In genomic region chr2:38781945-38782720, GRCm38 (mm10) we compare ENCODE assay signal across 8 mouse cellular contexts.
DNase-seq lines count a peak whose midpoint lies in the region; ATAC-seq and TF ChIP-seq lines count a peak whose summit lies in the region.

No protein-coding gene starts in this region.

- H3K9me3 ChIP-seq in stomach, embryonic 16.5 days (replicated peaks; ENCODE audit: control insufficient read depth, low read length) = no peaks in the 10 kb centered on the region
- no peaks in the 10 kb centered on the region for H3K9me3 ChIP-seq in stomach, postnatal 0 days (ENCODE audit: control insufficient read depth, low read length)
- H3K9me3 ChIP-seq in liver, embryonic 12.5 days (replicated peaks) = no peaks in the 10 kb centered on the region

- H3K4me3 ChIP-seq in stomach, embryonic 16.5 days (replicated peaks; ENCODE audit: low read length) = no peak overlapping the region
- H3K4me3 ChIP-seq in stomach, postnatal 0 days (ENCODE audit: low read depth, low read length) = no peak overlapping the region
- H3K4me3 ChIP-seq in liver, embryonic 12.5 days = no peak overlapping the region

- no peak overlapping the region for H3K9ac ChIP-seq in stomach, embryonic 16.5 days (ENCODE audit: low read length)
- no peak overlapping the region for H3K9ac ChIP-seq in stomach, postnatal 0 days (ENCODE audit: low read length)
- H3K9ac ChIP-seq in liver, embryonic 12.5 days = no peak overlapping the region

- peak; percentile 4 to 13 for DNase-seq in cerebellum, postnatal 14 days
- DNase-seq in cerebellum, postnatal 25 days = no peak
- DNase-seq in stomach, postnatal 0 days (ENCODE audit: low spot score) = no peak
- DNase-seq in right cerebral cortex, postnatal 14 days = no peak
- DNase-seq in cerebellum, adult 9-10 months = no peak

- no peaks in the 10 kb centered on the region for H3K27me3 ChIP-seq in stomach, embryonic 16.5 days (ENCODE audit: control insufficient read depth, insufficient read depth, low read length)
- no peaks in the 10 kb centered on the region for H3K27me3 ChIP-seq in stomach, postnatal 0 days (ENCODE audit: control insufficient read depth, insufficient read depth, low read length)
- H3K27me3 ChIP-seq in liver, embryonic 12.5 days (replicated peaks) = no peaks in the 10 kb centered on the region

- H3K4me2 ChIP-seq in stomach, embryonic 16.5 days (ENCODE audit: low read depth, low read length) = 0 out of 2 replicates have a peak overlapping the region, but pooled peaks have one; percentile 27
- no peak overlapping the region for H3K4me2 ChIP-seq in stomach, postnatal 0 days (replicated peaks; ENCODE audit: low read depth)
- peak overlapping the region; percentile 32 for H3K4me2 ChIP-seq in liver, embryonic 12.5 days

- peaks cover 4% of the 10 kb centered on the region for H3K4me1 ChIP-seq in stomach, embryonic 16.5 days (ENCODE audit: control insufficient read depth, insufficient read depth, low read length)
- no peaks in the 10 kb centered on the region for H3K4me1 ChIP-seq in stomach, postnatal 0 days (replicated peaks; ENCODE audit: control insufficient read depth, insufficient read depth)
- H3K4me1 ChIP-seq in liver, embryonic 12.5 days = peaks cover 16% of the 10 kb centered on the region

- no peaks in the 10 kb centered on the region for H3K36me3 ChIP-seq in stomach, embryonic 16.5 days (ENCODE audit: control insufficient read depth, insufficient read depth, low read length)
- H3K36me3 ChIP-seq in stomach, postnatal 0 days (ENCODE audit: control insufficient read depth, insufficient read depth, low read length) = no peaks in the 10 kb centered on the region
- H3K36me3 ChIP-seq in liver, embryonic 12.5 days = no peaks in the 10 kb centered on the region

- ATAC-seq in stomach, embryonic 16.5 days (ENCODE audit: insufficient read depth, low FRiP score) = no peak
- no peak for ATAC-seq in stomach, postnatal 0 days (ENCODE audit: low FRiP score, low TSS enrichment)
- no peak for ATAC-seq in liver, embryonic 12.5 days
- ATAC-seq in megakaryocyte progenitor cell, adult 5-6 weeks (replicated peaks; ENCODE audit: poor library complexity) = no peak

- 23% methylated on average over 6 of the region's 6 CpGs for whole genome bisulfite sequencing in stomach, embryonic 16.5 days
- WGBS in stomach, postnatal 0 days = 23% methylated on average over 6 of the region's 6 CpGs
- WGBS in liver, embryonic 12.5 days (ENCODE audit: insufficient replicate concordance) = 29% methylated on average over 6 of the region's 6 CpGs

- no peak for TF ChIP-seq EP300 in stomach, postnatal 0 days (optimal IDR thresholded peaks at IDR 0.05)

- peak overlapping the region; percentile 38; the same call in 1 of the 2 replicates for H3K27ac ChIP-seq in stomach, embryonic 16.5 days (ENCODE audit: low read length)
- no peak overlapping the region for H3K27ac ChIP-seq in stomach, postnatal 0 days (replicated peaks)
- H3K27ac ChIP-seq in liver, embryonic 12.5 days = no peak overlapping the region

- TF ChIP-seq CTCF in stomach, postnatal 0 days (IDR thresholded peaks at IDR 0.05; ENCODE audit: low read depth) = no peak

Comparison
In these comparisons a context has a peak if more than half of its experiments do, and no peak if none do; other contexts are left out.
1. DNase-seq: peak in cerebellum, postnatal 14 days (2 of 2); none in cerebellum, postnatal 25 days (0 of 2), stomach, postnatal 0 days (single experiment), right cerebral cortex, postnatal 14 days (single experiment) and cerebellum, adult 9-10 months (single experiment).